Mouse (Mus musculus) intestine, embryonic 15.5 days (tissue): Measurements from ENCODE around the gene Tulp2. TPM values are rescaled to one million over a fixed set of nuclear protein-coding genes. Genes with fewer than 3 reads are reported as not detected.
"Not testable (repeated sequence)": the region's sequence is repeated elsewhere in the genome, so short reads cannot be mapped to it uniquely, and the experiment has no call there.

Experiments used
- ATAC-seq: fragments of 200-750 bp; cut with Nextera tagmentation; 2 replicates; pipeline ENCODE4 v1.8.0; 2017; ENCODE audit warnings: moderate TSS enrichment, moderate library complexity
- H3K27ac ChIP-seq: fragments of 300-500 bp; sonication (generic); 2 replicates; pipeline ENCODE4 v1.5.1; 2015; ENCODE audit warnings: mild to moderate bottlenecking, inconsistent platforms
- H3K27me3 ChIP-seq: fragments of 300-500 bp; sonication (generic); replicated peaks from 2 replicates; pipeline ENCODE4 v1.6.1; 2015; ENCODE audit warnings: inconsistent platforms
- H3K36me3 ChIP-seq: fragments of 300-500 bp; sonication (generic); 2 replicates; pipeline ENCODE4 v1.6.1; 2015; ENCODE audit warnings: inconsistent platforms
- H3K4me1 ChIP-seq: fragments of 300-500 bp; sonication (generic); replicated peaks from 2 replicates; pipeline ENCODE4 v1.6.1; 2015; ENCODE audit warnings: inconsistent platforms
- H3K4me2 ChIP-seq: fragments of 300-500 bp; sonication (generic); replicated peaks from 2 replicates; pipeline ENCODE4 v1.6.1; 2015; ENCODE audit warnings: mild to moderate bottlenecking, inconsistent platforms
- H3K4me3 ChIP-seq: fragments of 300-500 bp; sonication (generic); replicated peaks from 2 replicates; pipeline ENCODE4 v1.5.1; 2015; ENCODE audit warnings: inconsistent platforms
- H3K9ac ChIP-seq: fragments of 300-500 bp; sonication (generic); 2 replicates; pipeline ENCODE4 v1.6.1; 2015; ENCODE audit warnings: inconsistent platforms
- H3K9me3 ChIP-seq: fragments of 300-500 bp; sonication (generic); 2 replicates; pipeline ENCODE4 v1.6.1; 2016; ENCODE audit warnings: inconsistent platforms
- WGBS: fragments of 180-500 bp; shearing (Covaris S2); methylation state at CpG from one replicate; pipeline ENCODE4 v1.1.7; 2015; 5-methylcytosine and 5-hydroxymethylcytosine counted together
- polyA plus RNA-seq: library from polyadenylated mRNA; unstranded; fragments of >200 nt; fragmentation: Nextera tagmentation; extraction: Ambion mirVana; gene quantifications from 2 replicates; pipeline ENCODE4 v1.2.1, GENCODE M21; 2015

The Tulp2 gene
- polyA plus RNA-seq, 1 experiment from 2014 or later: 1.9 TPM

GRCm38 (mm10) chr7:45478774-45479173, 2.9 kb upstream of the Tulp2 start:
- 0 out of 2 replicates have a peak, but pooled peaks cover 2% of the 10 kb centered on the region for H3K4me1 ChIP-seq
- 92% methylated on average over 7 of the region's 7 CpGs for WGBS
- H3K9me3 ChIP-seq: no peaks in the 10 kb centered on the region
- H3K27me3 ChIP-seq: no peaks in the 10 kb centered on the region
- H3K27ac ChIP-seq: no peak overlapping the region
- H3K9ac ChIP-seq: no peak overlapping the region
- H3K4me2 ChIP-seq: no peak overlapping the region
- H3K4me3 ChIP-seq: no peak overlapping the region
- ATAC-seq: no peak
- no peaks in the 10 kb centered on the region for H3K36me3 ChIP-seq

GRCm38 (mm10) chr7:45480310-45480709, 1.4 kb upstream of the Tulp2 start:
- not testable (repeated sequence) for H3K27ac ChIP-seq, ATAC-seq, H3K9ac ChIP-seq, H3K4me3 ChIP-seq, H3K27me3 ChIP-seq, H3K36me3 ChIP-seq, H3K4me2 ChIP-seq, H3K4me1 ChIP-seq, H3K9me3 ChIP-seq
- WGBS: 73% methylated on average over 4 of the region's 4 CpGs

GRCm38 (mm10) chr7:45482166-45482565, 489 bp downstream of the Tulp2 start:
- no peaks in the 10 kb centered on the region for H3K36me3 ChIP-seq
- no peak overlapping the region for H3K4me2 ChIP-seq
- 73% methylated on average over 1 of the region's 1 CpGs for WGBS
- no peaks in the 10 kb centered on the region for H3K4me1 ChIP-seq
- no peak for ATAC-seq
- H3K9ac ChIP-seq: no peak overlapping the region
- H3K4me3 ChIP-seq: no peak overlapping the region
- no peaks in the 10 kb centered on the region for H3K27me3 ChIP-seq
- no peaks in the 10 kb centered on the region for H3K9me3 ChIP-seq
- no peak overlapping the region for H3K27ac ChIP-seq

- not testable (repeated sequence) for H3K9me3 ChIP-seq, H3K4me2 ChIP-seq, H3K36me3 ChIP-seq, H3K9ac ChIP-seq, ATAC-seq, H3K27ac ChIP-seq, H3K27me3 ChIP-seq, H3K4me3 ChIP-seq
- 84% methylated on average over 5 of the region's 5 CpGs for WGBS
- H3K4me1 ChIP-seq: peaks cover 11% of the 10 kb centered on the region; the same call in 1 of the 2 replicates
Observed at GRCm38 (mm10) chr7:45484985-45485384, 3.3 kb downstream of the Tulp2 start.

GRCm38 (mm10) chr7:45486158-45486557, 4.5 kb downstream of the Tulp2 start:
- H3K9ac ChIP-seq: no peak overlapping the region
- ATAC-seq: no peak
- no peak overlapping the region for H3K27ac ChIP-seq
- H3K27me3 ChIP-seq: no peaks in the 10 kb centered on the region
- no peak overlapping the region for H3K4me2 ChIP-seq
- no peaks in the 10 kb centered on the region for H3K9me3 ChIP-seq
- H3K36me3 ChIP-seq: no peaks in the 10 kb centered on the region
- 60% methylated on average over 7 of the region's 7 CpGs for WGBS
- peaks cover 20% of the 10 kb centered on the region for H3K4me1 ChIP-seq
- H3K4me3 ChIP-seq: no peak overlapping the region

- Histone ChIP-seq H3K27me3 (no peaks in the 10 kb centered on the region), H3K36me3 (no peaks in the 10 kb centered on the region), H3K4me1 (peaks cover 23% of the 10 kb centered on the region), H3K9me3 (no peaks in the 10 kb centered on the region), H3K27ac (peak within 1 kb of the TSS; percentile 62; the same call in 1 of the 2 replicates), H3K9ac (no peak within 1 kb of the TSS), H3K4me2 (peak within 1 kb of the TSS; percentile 77; the same call in 1 of the 2 replicates), H3K4me3 (no peak within 1 kb of the TSS)
- 83% methylated on average over 12 of the region's 12 CpGs for WGBS
- no peak for ATAC-seq
Observed at GRCm38 (mm10) chr7:45486761-45487415, 5.2 kb downstream of the Tulp2 start, which contains the start of gene Gm45808. Gene Gm45808 (minus strand): TSS chr7:45486811.

- peak overlapping the region; percentile 46 for H3K4me3 ChIP-seq
- H3K9ac ChIP-seq: 0 out of 2 replicates have a peak overlapping the region, but pooled peaks have one; percentile 55
- H3K9me3 ChIP-seq: no peaks in the 10 kb centered on the region
- H3K4me2 ChIP-seq: peak overlapping the region; percentile 77
- ATAC-seq: 0 out of 2 replicates have a peak, but pooled peaks have one; percentile 4
- peaks cover 27% of the 10 kb centered on the region for H3K4me1 ChIP-seq
- H3K27ac ChIP-seq: peak overlapping the region; percentile 62; the same call in 1 of the 2 replicates
- no peaks in the 10 kb centered on the region for H3K27me3 ChIP-seq
- H3K36me3 ChIP-seq: peaks cover 4% of the 10 kb centered on the region; the same call in 1 of the 2 replicates
- 46% methylated on average over 11 of the region's 11 CpGs for WGBS
Observed at GRCm38 (mm10) chr7:45487861-45488292, 6.2 kb downstream of the Tulp2 start.

GRCm38 (mm10) chr7:45488293-45489204, 6.9 kb downstream of the Tulp2 start, which contains the start of gene Dhdh:
Gene Dhdh (minus strand): TSS chr7:45488805.
- peaks cover 10% of the 10 kb centered on the region; the same call in 1 of the 2 replicates for H3K36me3 ChIP-seq
- peak; percentile 43 for ATAC-seq
- 11% methylated on average over 38 of the region's 38 CpGs for WGBS

GRCm38 (mm10) chr7:45489578-45489977, 7.9 kb downstream of the Tulp2 start:
- H3K4me1 ChIP-seq: peaks cover 27% of the 10 kb centered on the region
- H3K36me3 ChIP-seq: peaks cover 18% of the 10 kb centered on the region
- no peak overlapping the region for H3K9ac ChIP-seq
- 73% methylated on average over 7 of the region's 7 CpGs for WGBS
- no peaks in the 10 kb centered on the region for H3K9me3 ChIP-seq
- no peak overlapping the region for H3K27ac ChIP-seq
- H3K4me2 ChIP-seq: no peak overlapping the region
- H3K27me3 ChIP-seq: no peaks in the 10 kb centered on the region
- no peak for ATAC-seq
- no peak overlapping the region for H3K4me3 ChIP-seq

More at GRCm38 (mm10) chr7:45488293-45489204, 6.9 kb downstream of the Tulp2 start, which contains the start of gene Dhdh:
- Histone ChIP-seq H3K4me1 (peaks cover 27% of the 10 kb centered on the region), H3K27ac (peak within 1 kb of the TSS; percentile 62; the same call in 1 of the 2 replicates), H3K9me3 (no peaks in the 10 kb centered on the region), H3K9ac (peak within 1 kb of the TSS; percentile 55), H3K4me2 (peak within 1 kb of the TSS; percentile 77), H3K27me3 (no peaks in the 10 kb centered on the region), H3K4me3 (peak within 1 kb of the TSS; percentile 46)

GRCm38 (mm10) chr7:45490822-45491221, 9.1 kb downstream of the Tulp2 start:
- Histone ChIP-seq H3K27me3 (no peaks in the 10 kb centered on the region), H3K4me3 (no peak overlapping the region), H3K36me3 (peaks cover 27% of the 10 kb centered on the region), H3K9ac (no peak overlapping the region), H3K4me1 (peaks cover 27% of the 10 kb centered on the region), H3K27ac (no peak overlapping the region), H3K4me2 (peak overlapping the region; percentile 5), H3K9me3 (no peaks in the 10 kb centered on the region)
- 25% methylated on average over 9 of the region's 9 CpGs for WGBS
- peak; percentile 39; the same call in 1 of the 2 replicates for ATAC-seq

- Histone ChIP-seq H3K4me3 (no peak overlapping the region), H3K4me2 (peak overlapping the region; percentile 5), H3K4me1 (peaks cover 27% of the 10 kb centered on the region), H3K36me3 (peaks cover 27% of the 10 kb centered on the region), H3K9ac (no peak overlapping the region), H3K9me3 (no peaks in the 10 kb centered on the region), H3K27ac (no peak overlapping the region), H3K27me3 (no peaks in the 10 kb centered on the region)
- WGBS: 11% methylated on average over 3 of the region's 3 CpGs
- ATAC-seq: peak; percentile 60
Observed at GRCm38 (mm10) chr7:45491264-45491663, 9.6 kb downstream of the Tulp2 start.

- no peak overlapping the region for H3K4me3 ChIP-seq
- no peaks in the 10 kb centered on the region for H3K9me3 ChIP-seq
- 95% methylated on average over 8 of the region's 8 CpGs for WGBS
- peaks cover 27% of the 10 kb centered on the region for H3K4me1 ChIP-seq
- H3K27me3 ChIP-seq: no peaks in the 10 kb centered on the region
- H3K36me3 ChIP-seq: peaks cover 33% of the 10 kb centered on the region
- H3K4me2 ChIP-seq: no peak overlapping the region
- no peak for ATAC-seq
- H3K9ac ChIP-seq: no peak overlapping the region
- no peak overlapping the region for H3K27ac ChIP-seq
Observed at GRCm38 (mm10) chr7:45492225-45492844, 10.7 kb downstream of the Tulp2 start.
